Mouse (Mus musculus) myocyte (in vitro differentiated cells): ENCODE results near the gene Srpk1. TPM values are rescaled to one million over a fixed set of nuclear protein-coding genes. Genes with fewer than 3 reads are reported as not detected.

ENCODE experiments used
- H3K27me3 ChIP-seq: one replicate; pipeline ENCODE4 v1.6.1; 2011; ENCODE audit not compliant: control insufficient read depth, insufficient read depth, insufficient read length
- H3K36me3 ChIP-seq: one replicate; pipeline ENCODE4 v1.6.1; 2011; ENCODE audit not compliant: control insufficient read depth, insufficient read depth
- H3K4me2 ChIP-seq: one replicate; pipeline ENCODE4 v1.6.1; 2011; ENCODE audit warnings: low read depth, control low read depth
- H3K4me3 ChIP-seq: one replicate; pipeline ENCODE4 v1.5.1; 2011; ENCODE audit warnings: mild to moderate bottlenecking, control low read depth, moderate library complexity
- H3K79me2 ChIP-seq: one replicate; pipeline ENCODE4 v1.6.1; 2011; ENCODE audit not compliant: control insufficient read depth, insufficient read depth
- H3ac ChIP-seq: one replicate; pipeline ENCODE4 v1.6.1; 2011; ENCODE audit not compliant: control insufficient read depth, insufficient read length
- CEBPB ChIP-seq: IDR thresholded peaks from 2 replicates; pipeline ENCODE4 v1.6.1; 2011; ENCODE audit warnings: mild to moderate bottlenecking, moderate library complexity; ENCODE audit not compliant: poor library complexity, insufficient read depth, severe bottlenecking
- E2F4 ChIP-seq: IDR thresholded peaks from one replicate; pipeline ENCODE4 v1.6.1; 2011; ENCODE audit warnings: mild to moderate bottlenecking, control low read depth, moderate library complexity; ENCODE audit not compliant: insufficient read depth
- MAX ChIP-seq: IDR thresholded peaks from one replicate; pipeline ENCODE4 v1.6.1; 2011; ENCODE audit warnings: low read depth, mild to moderate bottlenecking, control low read depth
- MYOD1 ChIP-seq, 3 experiments: IDR thresholded peaks; one replicate each; pipeline ENCODE4 v1.6.1; 2011; ENCODE audit warnings: control low read depth in 2 of 3, low read depth in 2 of 3, mild to moderate bottlenecking in 2 of 3, moderate library complexity in 1 of 3; ENCODE audit not compliant: insufficient read length in 2 of 3, control insufficient read depth in 1 of 3
- MYOG ChIP-seq, 3 experiments: IDR thresholded peaks; one replicate each; pipeline ENCODE4 v1.6.1; 2011; ENCODE audit warnings: control low read depth in 2 of 3, low read depth in 2 of 3, mild to moderate bottlenecking in 2 of 3; ENCODE audit not compliant: insufficient read length in 2 of 3, control insufficient read depth in 1 of 3, insufficient read depth in 1 of 3
- POLR2A ChIP-seq: IDR thresholded peaks from one replicate; pipeline ENCODE4 v1.6.1; 2011; ENCODE audit warnings: low read depth, mild to moderate bottlenecking, control low read depth, moderate library complexity; ENCODE audit not compliant: insufficient read length
- POLR2AphosphoS2 ChIP-seq: IDR thresholded peaks from one replicate; pipeline ENCODE4 v1.6.1; 2011; ENCODE audit warnings: low read depth, control low read depth; ENCODE audit not compliant: insufficient read length
- REST ChIP-seq: IDR thresholded peaks from one replicate; pipeline ENCODE4 v1.6.1; 2011; ENCODE audit warnings: mild to moderate bottlenecking, control low read depth, moderate library complexity; ENCODE audit not compliant: insufficient read depth, insufficient read length
- SRF ChIP-seq: IDR thresholded peaks from one replicate; pipeline ENCODE4 v1.6.1; 2011; ENCODE audit warnings: low read depth; ENCODE audit not compliant: control insufficient read depth, insufficient read length
- TCF12 ChIP-seq: IDR thresholded peaks from one replicate; pipeline ENCODE4 v1.6.1; 2011; ENCODE audit warnings: mild to moderate bottlenecking, control low read depth; ENCODE audit not compliant: poor library complexity, insufficient read depth, severe bottlenecking
- TCF3 ChIP-seq: IDR thresholded peaks from one replicate; pipeline ENCODE4 v1.6.1; 2011; ENCODE audit warnings: low read depth, control low read depth; ENCODE audit not compliant: insufficient read length
- USF1 ChIP-seq: IDR thresholded peaks from one replicate; pipeline ENCODE4 v1.6.1; 2011; ENCODE audit warnings: low read depth, mild to moderate bottlenecking, control low read depth, moderate library complexity
- polyA plus RNA-seq: library from polyadenylated mRNA; unstranded; fragments of >200 nt; fragmentation: generic; extraction: Trizol; gene quantifications from one replicate; pipeline ENCODE4 v1.2.1, GENCODE M21; 2012; ENCODE audit warnings: missing spikeins

Srpk1 gene
- polyA plus RNA-seq, 1 experiment: 18.2 TPM

GRCm38 (mm10) chr17:28586509-28586908 is 36.0 kb downstream of the Srpk1 start:
- TF ChIP-seq REST: no peak
- TF ChIP-seq POLR2A: no peak
- no peak for TF ChIP-seq E2F4
- no peak for TF ChIP-seq CEBPB
- no peak for TF ChIP-seq SRF
- no peak for TF ChIP-seq TCF3
- TF ChIP-seq TCF12: no peak
- TF ChIP-seq MYOD1 (IDR thresholded peaks at IDR 0.05; ENCODE audit: control insufficient read depth in 1 of 3, insufficient read length in 2 of 3, low read depth in 2 of 3): no peak
- no peak for TF ChIP-seq POLR2AphosphoS2
- no peak for TF ChIP-seq MAX
- TF ChIP-seq USF1: no peak
- TF ChIP-seq MYOG (IDR thresholded peaks at IDR 0.05; ENCODE audit: control insufficient read depth in 1 of 3, insufficient read depth in 1 of 3, insufficient read length in 2 of 3, low read depth in 2 of 3): no peak
- Histone ChIP-seq H3K4me2 (no peak overlapping the region), H3K4me3 (no peak overlapping the region), H3ac (no peak overlapping the region), H3K79me2 (no peaks in the 10 kb centered on the region), H3K27me3 (no peaks in the 10 kb centered on the region), H3K36me3 (peaks cover 22% of the 10 kb centered on the region)

GRCm38 (mm10) chr17:28581056-28581455 is 41.5 kb downstream of the Srpk1 start:
- Histone ChIP-seq H3K36me3 (no peaks in the 10 kb centered on the region), H3K4me3 (no peak overlapping the region), H3ac (no peak overlapping the region), H3K27me3 (no peaks in the 10 kb centered on the region), H3K4me2 (no peak overlapping the region), H3K79me2 (no peaks in the 10 kb centered on the region)
- TF ChIP-seq TCF3 (no peak), MAX (no peak), MYOG (IDR thresholded peaks at IDR 0.05; ENCODE audit: control insufficient read depth in 1 of 3, insufficient read depth in 1 of 3, insufficient read length in 2 of 3, low read depth in 2 of 3) (no peak), POLR2AphosphoS2 (no peak), MYOD1 (IDR thresholded peaks at IDR 0.05; ENCODE audit: control insufficient read depth in 1 of 3, insufficient read length in 2 of 3, low read depth in 2 of 3) (no peak), REST (no peak), POLR2A (no peak), SRF (no peak), E2F4 (no peak), TCF12 (no peak), USF1 (no peak), CEBPB (no peak)

- H3K36me3 ChIP-seq: no peaks in the 10 kb centered on the region
- H3ac ChIP-seq: no peak overlapping the region
- TF ChIP-seq CEBPB: no peak
- TF ChIP-seq MYOG (IDR thresholded peaks at IDR 0.05; ENCODE audit: control insufficient read depth in 1 of 3, insufficient read depth in 1 of 3, insufficient read length in 2 of 3, low read depth in 2 of 3): peak in 1 of 3 experiments; percentile 38
- TF ChIP-seq TCF12: no peak
- peak; percentile 100 for TF ChIP-seq REST
- TF ChIP-seq POLR2AphosphoS2: no peak
- TF ChIP-seq MAX: no peak
- H3K27me3 ChIP-seq: no peaks in the 10 kb centered on the region
- H3K79me2 ChIP-seq: no peaks in the 10 kb centered on the region
- no peak overlapping the region for H3K4me3 ChIP-seq
- H3K4me2 ChIP-seq: no peak overlapping the region
Observed at GRCm38 (mm10) chr17:28580396-28580795, 42.1 kb downstream of the Srpk1 start.

GRCm38 (mm10) chr17:28575244-28576125 is 47.0 kb downstream of the Srpk1 start, which contains the start of gene Lhfpl5:
Gene Lhfpl5 (plus strand): TSS chr17:28575641.
- Histone ChIP-seq H3K4me3 (no peak within 1 kb of the TSS), H3K27me3 (no peaks in the 10 kb centered on the region), H3K4me2 (no peak within 1 kb of the TSS), H3K36me3 (no peaks in the 10 kb centered on the region), H3ac (no peak within 1 kb of the TSS), H3K79me2 (no peaks in the 10 kb centered on the region)
- TF ChIP-seq POLR2A (no peak), USF1 (no peak), TCF3 (no peak), REST (peak; percentile 86), MYOG (IDR thresholded peaks at IDR 0.05; ENCODE audit: control insufficient read depth in 1 of 3, insufficient read depth in 1 of 3, insufficient read length in 2 of 3, low read depth in 2 of 3) (no peak), CEBPB (no peak), SRF (no peak)

GRCm38 (mm10) chr17:28572941-28573340 is 49.6 kb downstream of the Srpk1 start:
- Histone ChIP-seq H3K27me3 (no peaks in the 10 kb centered on the region), H3ac (no peak overlapping the region)
- TF ChIP-seq USF1 (no peak), TCF3 (no peak), TCF12 (no peak), POLR2A (no peak), SRF (no peak), REST (no peak)

More at GRCm38 (mm10) chr17:28572941-28573340, 49.6 kb downstream of the Srpk1 start:
- Histone ChIP-seq H3K4me3 (no peak overlapping the region), H3K4me2 (no peak overlapping the region), H3K36me3 (no peaks in the 10 kb centered on the region), H3K79me2 (no peaks in the 10 kb centered on the region)
